Mouse (Mus musculus) gastrocnemius, postnatal 4 days (tissue): Measurements from ENCODE around the gene Deup1. TPM values are rescaled to one million over a fixed set of nuclear protein-coding genes. Genes with fewer than 3 reads are reported as not detected.

Experiments
- DNase-seq, 2 experiments: peaks; one replicate each; pipeline ENCODE4 v3.0.0; 2021 to 2022; ENCODE audit warnings: low spot score in 2 of 2, mixed read lengths in 2 of 2
- total RNA-seq, 2 experiments: library from RNA; stranded (reverse); gene quantifications; 2 replicates each; pipeline ENCODE4 v1.2.3; 2021

Gene Deup1
- total RNA-seq, 2 experiments from 2014 or later, result 0.41 to 0.44 TPM

DNA sequence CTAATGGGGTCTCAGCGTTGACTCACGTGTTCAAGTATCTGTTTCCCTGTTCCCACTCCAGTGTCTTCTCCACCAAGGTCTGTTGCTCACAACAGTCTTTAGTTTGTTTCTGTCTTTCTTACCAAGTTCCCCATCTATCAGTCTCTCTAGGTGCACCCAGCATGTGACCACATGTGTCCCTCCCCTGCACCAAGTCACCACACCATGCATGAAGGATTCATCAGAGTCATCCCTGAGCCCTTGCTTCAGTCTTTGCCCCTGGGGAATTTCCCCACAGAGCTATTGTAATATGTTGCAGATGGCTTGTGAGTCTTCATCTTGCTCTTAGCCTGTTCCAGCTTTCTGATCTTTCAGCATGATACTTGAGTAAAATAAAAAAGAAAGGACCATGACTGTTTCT lies 93.6 kb downstream of the Deup1 start:
- no peak for DNase-seq

- DNase-seq, result no peak
These were observed 94.2 kb downstream of the Deup1 start for GRCm38 (mm10) chr9:15533336-15534070.

DNA sequence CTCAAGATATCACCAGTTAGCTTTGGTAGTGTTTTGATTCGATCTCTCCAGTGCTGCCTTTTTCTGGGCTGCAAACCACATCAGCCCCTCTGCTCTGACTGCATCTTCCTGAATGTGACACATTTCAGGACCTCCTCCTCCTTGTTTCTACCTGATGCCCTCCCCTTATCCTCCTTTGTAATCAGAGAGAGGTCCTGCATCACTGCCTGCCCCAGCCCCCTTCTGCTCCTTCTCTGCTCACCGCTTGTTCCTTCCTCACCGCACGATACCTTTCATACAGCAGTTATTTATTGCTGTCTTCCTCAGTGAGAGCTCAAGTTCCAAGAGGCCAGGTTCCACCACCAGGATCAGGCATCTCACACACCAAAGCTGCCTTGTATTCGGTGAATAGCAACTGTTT lies 96.5 kb downstream of the Deup1 start:
- no peak for DNase-seq

GRCm38 (mm10) chr9:15529965-15530320 lies 97.8 kb downstream of the Deup1 start:
- no peak for DNase-seq

DNA sequence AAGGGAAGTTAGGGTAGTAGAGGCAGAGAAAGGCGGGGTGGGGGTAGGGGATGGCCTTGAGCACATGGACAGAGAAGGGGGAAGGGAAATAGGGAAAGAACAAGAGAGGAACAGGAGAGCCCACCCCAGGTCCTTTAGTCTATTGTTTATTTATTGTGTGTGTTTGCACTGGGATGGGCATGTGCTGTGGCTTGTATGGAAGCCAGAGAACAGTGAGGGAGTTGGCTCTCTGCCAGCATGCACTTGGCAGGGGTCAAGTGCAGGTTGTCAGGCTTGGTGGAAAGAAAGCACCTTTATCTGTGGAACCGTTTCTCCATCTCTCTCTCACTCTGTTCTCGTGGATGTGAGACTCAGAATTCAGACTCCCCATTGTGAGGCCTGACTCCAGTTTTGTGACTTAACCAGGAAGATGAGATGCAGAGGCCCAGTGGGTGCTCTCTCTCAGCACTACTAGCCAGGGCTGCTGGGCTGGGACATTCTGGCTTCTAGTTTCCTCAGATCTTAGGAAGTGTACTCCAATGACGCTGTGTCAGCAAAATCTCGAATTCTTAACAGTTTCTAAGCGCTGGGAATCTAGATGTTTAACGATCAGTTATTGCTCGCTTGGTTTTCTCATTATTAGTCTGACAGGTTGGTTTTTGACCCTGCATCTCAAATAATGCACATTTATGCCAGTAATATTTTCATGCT lies 98.3 kb downstream of the Deup1 start:
- no peak for DNase-seq

GRCm38 (mm10) chr9:15528368-15528767 lies 99.4 kb downstream of the Deup1 start:
- no peak for DNase-seq

DNA sequence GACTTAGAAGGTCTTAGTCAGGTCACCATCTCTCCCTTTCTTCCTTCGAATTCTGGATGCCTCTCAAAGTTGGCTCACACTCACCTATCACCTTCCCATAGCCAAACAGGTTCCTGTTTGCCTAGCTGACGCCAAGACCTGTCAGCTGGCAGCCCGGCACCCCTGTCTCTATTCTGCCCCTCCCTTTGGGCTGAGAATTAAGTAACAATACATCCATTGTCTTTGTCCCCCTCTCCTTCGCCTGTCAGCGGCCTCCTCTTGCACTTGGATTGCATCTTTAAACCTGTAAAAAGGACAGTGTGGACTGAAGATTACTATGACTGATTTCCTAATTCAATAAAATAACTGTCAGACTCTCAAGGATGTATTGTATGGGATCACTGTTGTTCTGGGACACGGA lies 99.9 kb downstream of the Deup1 start:
- no peak for DNase-seq

DNA sequence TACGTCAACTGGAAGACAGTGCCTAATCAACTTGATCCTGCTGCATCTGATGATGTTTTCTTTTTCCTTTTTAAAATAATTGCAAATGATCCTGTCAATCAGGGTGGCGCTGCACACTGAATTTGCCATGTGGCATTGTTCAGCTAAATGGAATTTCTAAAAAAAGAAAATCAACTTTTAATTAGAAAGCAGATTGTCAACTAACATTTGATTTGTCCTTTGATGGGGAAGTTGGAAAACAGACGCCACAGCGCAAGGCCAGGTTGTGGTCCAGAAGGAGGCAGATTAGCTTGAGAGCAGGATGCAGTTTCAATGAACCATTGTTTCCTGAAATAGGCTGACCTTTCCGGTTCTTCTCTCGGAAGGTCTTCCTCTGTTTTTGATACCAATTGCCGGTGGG lies 101.2 kb downstream of the Deup1 start:
- no peak for DNase-seq

DNA sequence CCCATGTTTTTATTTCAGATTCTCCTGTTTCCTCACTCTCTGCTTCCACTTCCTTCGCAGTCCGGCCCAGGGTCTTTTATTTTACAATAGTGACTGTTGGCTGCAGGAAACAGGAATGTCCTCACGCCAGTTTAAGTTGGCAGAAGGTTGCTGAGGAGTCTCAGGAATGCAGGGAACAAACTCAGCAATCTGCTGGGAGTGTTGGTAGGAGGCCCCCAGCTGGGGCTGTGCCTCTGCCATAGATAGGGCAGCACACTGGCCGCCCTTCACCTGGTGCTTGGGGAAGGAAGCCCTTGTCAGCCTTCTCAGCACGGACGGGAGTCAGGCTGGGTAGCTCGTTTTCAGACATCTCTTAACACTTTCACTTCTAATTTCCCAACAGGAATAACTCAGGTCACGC lies 102.5 kb downstream of the Deup1 start:
- no peak for DNase-seq

- DNase-seq, result no peak
These were observed 104.1 kb downstream of the Deup1 start for GRCm38 (mm10) chr9:15523646-15524045.

GRCm38 (mm10) chr9:15522887-15523286 lies 104.8 kb downstream of the Deup1 start:
- DNase-seq, result no peak

- DNase-seq, result no peak
These were observed 105.4 kb downstream of the Deup1 start for GRCm38 (mm10) chr9:15522348-15522747.

GRCm38 (mm10) chr9:15517979-15518378 lies 109.8 kb downstream of the Deup1 start:
- no peak for DNase-seq

DNA sequence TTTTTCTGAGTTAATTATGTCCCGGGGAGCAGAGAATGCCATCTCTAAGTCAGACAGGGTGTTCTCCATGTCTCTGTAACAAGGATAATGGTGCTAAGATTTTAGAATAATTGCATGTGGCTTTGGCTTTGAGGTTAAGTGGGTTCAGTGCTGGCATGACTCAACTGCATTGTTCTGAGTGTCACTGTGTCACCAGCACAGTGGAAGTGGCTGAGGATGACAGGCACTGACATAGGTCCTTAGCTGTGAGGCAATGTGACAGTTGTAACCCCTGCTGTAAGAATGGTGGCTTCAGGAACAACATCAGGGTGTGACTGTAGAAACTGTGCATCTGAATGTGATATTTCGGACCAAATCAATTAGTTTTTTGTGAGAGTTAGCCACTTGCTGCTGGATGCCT lies 111.7 kb downstream of the Deup1 start:
- DNase-seq, result no peak

DNA sequence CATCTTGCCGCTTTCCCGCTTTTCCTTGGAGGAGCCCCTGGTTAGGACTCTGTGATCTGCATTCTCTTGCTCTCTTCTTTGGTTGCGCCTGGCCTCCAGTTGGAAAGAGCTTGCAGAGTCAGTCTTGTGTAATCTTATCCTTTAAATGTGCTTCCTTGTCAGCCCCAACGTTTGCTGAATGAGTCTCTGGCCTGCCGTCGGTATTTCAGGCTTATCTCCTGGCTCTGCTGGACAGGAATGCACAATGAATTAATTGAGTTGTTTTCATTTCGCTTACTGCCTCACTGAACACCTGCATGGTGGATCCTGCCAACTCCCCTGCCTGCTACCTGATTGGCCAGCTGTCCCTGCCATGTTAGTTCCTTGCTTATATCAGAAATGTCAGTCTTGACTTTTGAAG lies 114.8 kb downstream of the Deup1 start:
- DNase-seq, result no peak

DNA sequence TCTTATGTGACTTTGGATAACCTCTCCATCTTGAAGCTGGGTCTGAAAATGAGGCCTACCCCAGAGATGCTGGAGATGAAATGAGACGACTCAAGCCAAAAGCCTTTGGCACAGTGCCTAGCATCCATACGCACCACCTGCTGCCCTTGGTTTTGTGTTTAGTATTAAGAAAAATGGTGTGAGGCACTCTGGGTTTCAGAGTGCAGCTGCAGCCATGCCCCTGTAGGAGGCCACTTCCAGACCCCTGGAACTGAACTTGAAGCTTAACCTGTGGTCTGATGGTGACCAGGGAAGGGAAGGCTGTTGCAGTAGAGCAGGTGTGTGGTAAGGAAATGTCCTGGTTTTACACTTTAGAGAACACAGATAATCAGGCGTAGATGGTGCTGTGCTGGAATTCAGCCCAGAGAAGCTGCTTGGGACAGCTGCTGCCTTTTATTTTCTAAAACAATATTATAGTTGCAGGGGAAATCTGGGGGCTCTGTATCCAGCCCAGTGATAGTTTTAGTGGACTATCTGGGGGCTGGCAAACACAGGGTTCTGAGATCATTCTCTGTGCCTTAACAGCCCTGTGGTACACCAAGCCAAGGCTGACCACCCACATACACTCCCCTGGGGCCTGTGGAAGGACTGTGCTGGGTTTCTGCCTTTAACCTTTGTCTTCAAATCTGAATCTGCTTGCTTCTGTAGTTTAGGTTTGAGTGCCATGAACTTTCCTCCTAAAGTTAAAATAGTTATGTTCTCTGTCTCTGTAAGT lies 117.0 kb downstream of the Deup1 start:
- DNase-seq, result no peak

Other genes with a start within 250 kb of the Deup1 start
- 10 to 100 TPM; 18.9 to 20.3 TPM for gene Smco4, start 134.5 kb downstream of the Deup1 start, total RNA-seq
- 10 to 100 TPM; 18.2 to 19.3 TPM for gene Slc36a4, start 81.8 kb upstream of the Deup1 start, total RNA-seq
- gene Mtnr1b, start 246.6 kb upstream of the Deup1 start, total RNA-seq, result not detected